Mouse (Mus musculus) heart, adult 2 months (tissue): ENCODE results near the gene Ucn2.

Experiments used
- CTCF ChIP-seq: fragments of 200-600 bp; IDR thresholded peaks from 2 replicates; pipeline ENCODE4 v1.8.1; 2022; ENCODE audit warnings: antibody characterized with exemption, mild to moderate bottlenecking, moderate library complexity
- POLR2A ChIP-seq: fragments of 200-500 bp; IDR thresholded peaks from 2 replicates; pipeline ENCODE4 v1.6.1; 2011; ENCODE audit warnings: mild to moderate bottlenecking, low read depth, low read length, control low read depth; ENCODE audit not compliant: insufficient read depth

- no peak for TF ChIP-seq CTCF
- TF ChIP-seq POLR2A, result no peak
Observed at GRCm38 (mm10) chr9:108992620-108993361, 7.0 kb downstream of the Ucn2 start.
